Mouse (Mus musculus) limb, embryonic 10.5 days (tissue): ENCODE measurements at regions not wholly inside any gene's neighbourhood (a gene's known extent, or its start where the extent isn't known, plus 50 kb on each side); places are given as distances from the start of the nearest gene placed in this dataset.

Experiments
- DNase-seq: peaks from one replicate; pipeline ENCODE4 v3.0.0-alpha.2; 2017; ENCODE audit warnings: low spot score
- H3K27ac ChIP-seq: fragments of 300-500 bp; sonication (generic); 2 replicates; pipeline ENCODE4 v1.5.1; 2016; ENCODE audit warnings: mild to moderate bottlenecking
- H3K27me3 ChIP-seq: fragments of 300-500 bp; sonication (generic); 2 replicates; pipeline ENCODE4 v1.6.1; 2016; ENCODE audit warnings: low read depth, mild to moderate bottlenecking; ENCODE audit not compliant: poor library complexity, severe bottlenecking
- H3K36me3 ChIP-seq: fragments of 300-500 bp; sonication (generic); 2 replicates; pipeline ENCODE4 v1.6.1; 2016; ENCODE audit warnings: mild to moderate bottlenecking, moderate library complexity
- H3K4me1 ChIP-seq: fragments of 300-500 bp; sonication (generic); 2 replicates; pipeline ENCODE4 v1.6.1; 2016
- H3K4me3 ChIP-seq: fragments of 300-500 bp; sonication (generic); 2 replicates; pipeline ENCODE4 v1.5.1; 2016; ENCODE audit warnings: mild to moderate bottlenecking, moderate library complexity
- H3K9me3 ChIP-seq: fragments of 300-500 bp; sonication (generic); replicated peaks from 2 replicates; pipeline ENCODE4 v1.6.1; 2016; ENCODE audit warnings: mild to moderate bottlenecking
- WGBS: fragments of 180-500 bp; shearing (Covaris S2); methylation state at CpG from one replicate; pipeline ENCODE4 v1.1.7; 2016; 5-methylcytosine and 5-hydroxymethylcytosine counted together

DNA sequence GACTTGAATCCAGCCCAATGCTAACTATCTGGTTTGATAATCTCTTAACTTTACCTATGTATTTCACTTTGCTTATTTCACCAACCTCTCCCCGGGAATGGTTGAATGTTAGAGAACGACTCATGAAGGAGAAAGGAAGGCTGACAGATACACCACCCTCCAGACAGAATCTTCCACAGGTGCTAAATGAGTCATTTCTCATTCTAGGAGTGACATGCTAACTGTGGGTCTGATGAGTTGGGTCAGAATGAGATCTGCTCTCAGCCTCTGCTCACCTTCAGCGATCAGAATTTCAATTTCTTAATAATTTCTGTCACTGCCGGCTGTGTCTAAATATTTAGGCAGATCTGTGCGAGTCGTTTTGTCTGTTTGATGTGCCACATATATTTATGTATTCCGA lies 52.4 kb upstream of the Man1a2 start:
- no peak for DNase-seq
- H3K4me3 ChIP-seq: no peak overlapping the region
- H3K27ac ChIP-seq: no peak overlapping the region
- no peaks in the 10 kb centered on the region for H3K9me3 ChIP-seq
- no peaks in the 10 kb centered on the region for H3K36me3 ChIP-seq
- peaks cover 6% of the 10 kb centered on the region for H3K4me1 ChIP-seq
- 92% methylated on average over 7 of the region's 7 CpGs for WGBS
- H3K27me3 ChIP-seq: no peaks in the 10 kb centered on the region

DNA sequence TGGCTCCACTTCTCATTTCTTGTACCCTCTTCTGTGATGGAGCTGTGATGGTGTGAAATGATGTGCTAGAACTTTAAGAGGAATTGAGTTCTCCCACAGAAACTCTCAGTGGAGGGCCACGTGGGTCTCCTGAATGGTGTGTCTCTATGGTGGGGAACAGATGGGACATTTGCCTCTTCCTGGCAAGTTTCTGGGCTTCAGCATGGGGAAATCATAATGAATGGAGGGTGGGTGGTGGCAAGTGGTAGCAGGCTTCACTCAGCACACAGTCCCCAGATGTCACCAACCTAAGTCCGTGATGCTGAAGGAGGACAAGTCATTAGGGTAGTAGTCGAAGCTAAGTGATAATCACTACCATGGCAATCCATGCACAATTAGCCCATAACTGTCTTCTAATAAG lies 51.2 kb upstream of the Man1a2 start:
- Histone ChIP-seq H3K9me3 (no peaks in the 10 kb centered on the region), H3K4me1 (peaks cover 6% of the 10 kb centered on the region), H3K27me3 (no peaks in the 10 kb centered on the region), H3K4me3 (no peak overlapping the region), H3K27ac (no peak overlapping the region), H3K36me3 (no peaks in the 10 kb centered on the region)
- 85% methylated on average over 3 of the region's 3 CpGs for WGBS
- no peak for DNase-seq
